Mouse (Mus musculus) heart, postnatal 0 days (tissue): ENCODE data around the gene Acd.

ENCODE experiments used
- CTCF ChIP-seq: IDR thresholded peaks from 2 replicates; pipeline ENCODE4 v1.5.1; 2016; ENCODE audit warnings: antibody characterized with exemption, control low read depth, low read depth
- EP300 ChIP-seq: IDR thresholded peaks from 2 replicates; pipeline ENCODE4 v1.6.1; 2016; ENCODE audit warnings: antibody characterized with exemption, low read depth

DNA sequence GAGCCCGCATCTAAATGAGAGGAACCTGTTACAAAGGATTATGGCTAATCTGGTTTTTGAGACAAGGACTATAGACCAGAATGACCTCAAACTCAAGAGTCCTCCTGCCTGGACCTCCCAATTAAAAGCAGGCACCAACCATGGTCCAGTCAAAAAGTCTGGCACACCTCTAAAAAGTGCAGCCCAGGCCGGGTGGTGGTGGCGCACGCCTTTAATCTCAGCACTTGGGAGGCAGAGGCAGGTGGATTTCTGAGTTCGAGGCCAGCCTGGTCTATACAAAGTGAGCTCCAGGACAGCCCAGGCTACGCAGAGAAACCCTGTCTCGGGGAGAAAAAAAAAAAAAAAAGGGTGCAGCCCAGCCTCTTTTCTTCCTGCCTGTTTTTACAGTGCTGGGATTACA, 15.6 kb downstream of the Acd start:
- TF ChIP-seq CTCF: no peak
- no peak for TF ChIP-seq EP300
